Mouse (Mus musculus) MEL (cell line): ENCODE measurements around the gene Gria1.

Source experiments
- CTCF ChIP-seq, 3 experiments: IDR thresholded peaks in 2 of 3; conservative IDR thresholded peaks in 1 of 3; 2 replicates each; pipeline ENCODE4 v1.5.1; 2011 to 2012; ENCODE audit warnings: low read length in 3 of 3, low read depth in 2 of 3, mild to moderate bottlenecking in 2 of 3, improper control_type of control experiment in 1 of 3, inconsistent platforms in 1 of 3, mixed read lengths in 1 of 3, moderate library complexity in 1 of 3; ENCODE audit not compliant: control insufficient read depth in 1 of 3, insufficient read depth in 1 of 3, poor library complexity in 1 of 3, severe bottlenecking in 1 of 3
- EP300 ChIP-seq, 2 experiments: IDR thresholded peaks; 2 replicates each; pipeline ENCODE4 v1.6.1; 2011; ENCODE audit warnings: improper control_type of control experiment in 2 of 2, low read length in 2 of 2, low read depth in 1 of 2, mild to moderate bottlenecking in 1 of 2
- ETS1 ChIP-seq: IDR thresholded peaks from 2 replicates; pipeline ENCODE4 v1.6.1; 2012; ENCODE audit warnings: low read depth, mild to moderate bottlenecking, inconsistent platforms, low read length, improper control_type of control experiment, moderate library complexity
- MAZ ChIP-seq: IDR thresholded peaks from 2 replicates; pipeline ENCODE4 v1.6.1; 2012; ENCODE audit warnings: low read depth, mild to moderate bottlenecking, inconsistent platforms, low read length, improper control_type of control experiment
- NELFE ChIP-seq: IDR thresholded peaks from 2 replicates; pipeline ENCODE4 v1.6.1; 2011; ENCODE audit warnings: low read depth, low read length, improper control_type of control experiment
- POLR2A ChIP-seq, 2 experiments: IDR thresholded peaks; 2 replicates each; pipeline ENCODE4 v1.6.1; 2011 to 2012; ENCODE audit warnings: low read length in 2 of 2, mild to moderate bottlenecking in 2 of 2, control low read depth in 1 of 2, improper control_type of control experiment in 1 of 2, low read depth in 1 of 2, moderate library complexity in 1 of 2; ENCODE audit not compliant: control insufficient read depth in 1 of 2, insufficient read depth in 1 of 2, poor library complexity in 1 of 2
- POLR2AphosphoS5 ChIP-seq: IDR thresholded peaks from 2 replicates; pipeline ENCODE4 v1.6.1; 2012; ENCODE audit warnings: low read depth, borderline replicate concordance, mild to moderate bottlenecking, inconsistent platforms, low read length, moderate library complexity, mixed read lengths
- RAD21 ChIP-seq: IDR thresholded peaks from 2 replicates; pipeline ENCODE4 v1.6.1; 2011; ENCODE audit warnings: mild to moderate bottlenecking, low read depth, low read length, improper control_type of control experiment
- RCOR1 ChIP-seq: IDR thresholded peaks from 2 replicates; pipeline ENCODE4 v1.6.1; 2012; ENCODE audit warnings: low read depth, mild to moderate bottlenecking, inconsistent platforms, low read length, improper control_type of control experiment
- TCF12 ChIP-seq: IDR thresholded peaks from 2 replicates; pipeline ENCODE4 v1.6.1; 2014; ENCODE audit warnings: low read depth, mild to moderate bottlenecking, inconsistent platforms, low read length, improper control_type of control experiment, moderate library complexity
- USF1 ChIP-seq: IDR thresholded peaks from 2 replicates; pipeline ENCODE4 v1.6.1; 2014; ENCODE audit warnings: low read depth, mild to moderate bottlenecking, inconsistent platforms, low read length, improper control_type of control experiment, moderate library complexity
- USF2 ChIP-seq, 2 experiments: IDR thresholded peaks; 2 replicates each; pipeline ENCODE4 v1.6.1; 2011 to 2012; ENCODE audit warnings: improper control_type of control experiment in 2 of 2, low read length in 2 of 2, borderline replicate concordance in 1 of 2, inconsistent platforms in 1 of 2, low read depth in 1 of 2, mild to moderate bottlenecking in 1 of 2; ENCODE audit not compliant: insufficient read depth in 1 of 2
- ZC3H11A ChIP-seq: IDR thresholded peaks from 2 replicates; pipeline ENCODE4 v1.6.1; 2012; ENCODE audit warnings: low read depth, mild to moderate bottlenecking, inconsistent platforms, low read length, improper control_type of control experiment
- ZNF384 ChIP-seq: IDR thresholded peaks from 2 replicates; pipeline ENCODE4 v1.6.1; 2012; ENCODE audit warnings: low read depth, mild to moderate bottlenecking, inconsistent platforms, low read length, improper control_type of control experiment

DNA sequence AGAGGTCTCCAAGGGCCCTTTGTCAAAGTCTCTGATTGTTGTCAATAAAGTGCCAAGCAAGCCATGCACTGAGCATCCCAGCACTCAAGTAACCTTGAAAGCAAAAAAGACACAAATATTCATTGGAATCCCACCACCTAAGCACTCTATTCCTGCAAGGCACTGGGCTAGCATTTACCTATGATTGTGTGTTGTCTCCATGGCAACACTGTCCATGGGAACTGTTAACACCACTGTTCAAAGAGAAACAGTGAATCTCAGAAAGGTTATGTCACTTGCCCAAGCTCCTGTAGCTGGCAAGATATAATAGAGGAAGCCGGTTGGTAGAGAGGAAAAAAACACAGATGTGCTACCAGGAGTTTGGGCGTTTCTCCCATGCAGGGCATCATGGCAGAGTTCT is 274.9 kb downstream of the Gria1 start:
- TF ChIP-seq RCOR1 (no peak), EP300 (IDR thresholded peaks at IDR 0.05; ENCODE audit: low read depth in 1 of 2, low read length in 2 of 2) (no peak), ZC3H11A (no peak), POLR2A (IDR thresholded peaks at IDR 0.05; ENCODE audit: control insufficient read depth in 1 of 2, insufficient read depth in 1 of 2, low read depth in 1 of 2, low read length in 2 of 2, poor library complexity in 1 of 2) (no peak), NELFE (no peak), CTCF (IDR thresholded peaks at IDR 0.05 in 2 of 3, conservative IDR thresholded peaks at IDR 0.05 in 1 of 3; ENCODE audit: control insufficient read depth in 1 of 3, insufficient read depth in 1 of 3, low read depth in 2 of 3, low read length in 3 of 3, poor library complexity in 1 of 3, severe bottlenecking in 1 of 3) (no peak), MAZ (no peak), RAD21 (no peak), TCF12 (no peak), USF1 (no peak), ETS1 (no peak), ZNF384 (no peak), POLR2AphosphoS5 (no peak), USF2 (IDR thresholded peaks at IDR 0.05; ENCODE audit: borderline replicate concordance in 1 of 2, insufficient read depth in 1 of 2, low read depth in 1 of 2, low read length in 2 of 2) (no peak)
